In genomic region chr11:30267036-30267891, GRCm38 (mm10) we compare ENCODE assay signal across 7 mouse cellular contexts. TPM values are rescaled to one million over a fixed set of nuclear protein-coding genes. Genes with fewer than 3 reads are reported as not detected.
DNase-seq lines count a peak whose midpoint lies in the region; ATAC-seq and TF ChIP-seq lines count a peak whose summit lies in the region.

No protein-coding gene starts in this region.

- peak; percentile 69 for DNase-seq in ZHBTc4 (ENCODE audit: low read depth, low spot score)
- DNase-seq in cerebellum, postnatal 36 days = peak; percentile 72 to 73
- peak; percentile 77 for DNase-seq in gastrocnemius, adult 2 months
- peak; percentile 42 for DNase-seq in induced T-regulatory cell, adult 2 months (ENCODE audit: low read depth)
- DNase-seq in left cerebral cortex, postnatal 10 days (ENCODE audit: extremely low spot score in 1 of 2, low spot score in 2 of 2) = peak; percentile 54 to 82
- peak; percentile 70 for DNase-seq in right cerebral cortex, postnatal 36 days (ENCODE audit: low spot score in 2 of 2)

- H3K27ac ChIP-seq in gastrocnemius, adult 2 months = peak overlapping the region; percentile 97

- no peak for TF ChIP-seq CTCF in gastrocnemius, adult 2 months (IDR thresholded peaks at IDR 0.05)

- intact Hi-C loops in gastrocnemius, adult 2 months (cut with DNase I) = loop anchor here (5.0 to 10.0 kb wide), 3 partner anchors 100 to 250 kb away; no protein-coding TSS in a partner anchor
- intact Hi-C loops in left cerebral cortex, postnatal 10 days (cut with DNase I) = loop anchor here (10.0 kb wide), 1 partner anchor 112 kb away; no protein-coding TSS in a partner anchor

- peak; percentile 45 for ATAC-seq in megakaryocyte, adult 5-6 weeks (ENCODE audit: poor library complexity, severe bottlenecking)

- peak overlapping the region; percentile 99 for H3K4me3 ChIP-seq in gastrocnemius, adult 2 months

RNA-seq across cellular contexts. Expression of gene Sptbn1, which starts 0.7 kb away (rescaled TPM):
- 100 to 1,000 TPM; 112 to 141 TPM for total RNA-seq in gastrocnemius, adult 2 months (2021)
- 100 to 1,000 TPM; 780 to 786 TPM for total RNA-seq in left cerebral cortex, postnatal 10 days (2021)
- total RNA-seq in megakaryocyte, adult 5-6 weeks (2015) = 82.9 and 85.0 TPM in 2 replicates
- 119 and 134 TPM in 2 replicates for total RNA-seq in megakaryocyte, adult 5-6 weeks (2017)

Comparison
In these comparisons a context has a peak if more than half of its experiments do, and no peak if none do; other contexts are left out.
1. Peak in every context shown above with its lines: DNase-seq, ATAC-seq, H3K4me3 ChIP-seq and H3K27ac ChIP-seq.
2. RNA of gene Sptbn1, which starts 0.7 kb away (total RNA-seq): 780 to 786 TPM in left cerebral cortex, postnatal 10 days; 112 to 141 TPM in gastrocnemius, adult 2 months and 82.9 to 134 TPM in megakaryocyte, adult 5-6 weeks; every median in the first group is over 4 times any median in the second.